Mouse (Mus musculus): Measurements from ENCODE around the gene Map2k3.

DNA sequence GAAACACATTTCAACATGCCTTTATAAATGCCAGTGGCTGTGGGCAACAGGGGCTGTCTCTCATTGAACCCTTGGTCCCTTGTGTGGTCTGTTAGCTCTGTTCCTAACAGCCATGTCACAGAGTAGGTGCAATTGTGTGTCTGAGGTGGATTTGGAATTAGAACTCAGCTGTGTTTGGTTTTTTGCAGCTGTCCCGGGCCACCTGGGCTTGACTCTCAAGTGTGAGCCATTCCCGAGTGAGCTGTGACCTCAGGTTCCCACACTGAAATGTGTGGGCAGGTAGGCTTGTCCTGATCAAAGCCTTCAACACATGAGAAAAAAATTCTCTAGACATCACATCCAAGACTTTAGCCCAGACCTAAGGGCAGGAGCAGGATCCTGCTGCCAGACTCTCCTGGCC, 46.8 kb downstream of the Map2k3 start:
- no peak for TF ChIP-seq GATA1 (IDR thresholded peaks at IDR 0.05; ENCODE audit: low read length)
- no peak for TF ChIP-seq TAL1 (IDR thresholded peaks at IDR 0.05; ENCODE audit: low read length)

Data from erythroblast, embryonic 14.5 days (primary cell).